Mouse (Mus musculus): ENCODE results near the gene Aktip. TPM values are rescaled to one million over a fixed set of nuclear protein-coding genes. Genes with fewer than 3 reads are reported as not detected.

Gene Aktip
- total RNA-seq, 2 experiments from 2014 or later, result 31.6 to 41.1 TPM

DNA sequence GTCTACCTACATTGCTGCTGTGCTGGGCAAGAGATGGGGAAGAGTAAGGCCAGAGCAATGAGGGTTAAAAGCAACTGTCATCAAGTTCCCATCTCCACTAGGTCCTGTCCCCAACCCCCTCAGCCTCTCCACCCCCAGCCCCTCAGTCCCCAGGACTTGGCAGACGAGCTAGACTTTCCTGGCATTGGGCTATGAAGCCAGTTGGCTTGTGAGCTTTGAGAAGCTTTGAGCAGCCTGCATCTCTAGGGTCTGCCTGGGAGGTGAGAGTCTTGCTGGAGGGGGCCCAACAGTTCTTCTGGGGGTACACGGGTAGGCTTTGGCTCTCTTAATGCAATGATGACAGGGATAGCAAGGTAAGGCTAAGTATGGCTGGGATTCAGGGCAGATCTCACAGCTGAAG, 5.7 kb downstream of the Aktip start:
- DNase-seq (ENCODE audit: low spot score in 2 of 2), result no peak

DNA sequence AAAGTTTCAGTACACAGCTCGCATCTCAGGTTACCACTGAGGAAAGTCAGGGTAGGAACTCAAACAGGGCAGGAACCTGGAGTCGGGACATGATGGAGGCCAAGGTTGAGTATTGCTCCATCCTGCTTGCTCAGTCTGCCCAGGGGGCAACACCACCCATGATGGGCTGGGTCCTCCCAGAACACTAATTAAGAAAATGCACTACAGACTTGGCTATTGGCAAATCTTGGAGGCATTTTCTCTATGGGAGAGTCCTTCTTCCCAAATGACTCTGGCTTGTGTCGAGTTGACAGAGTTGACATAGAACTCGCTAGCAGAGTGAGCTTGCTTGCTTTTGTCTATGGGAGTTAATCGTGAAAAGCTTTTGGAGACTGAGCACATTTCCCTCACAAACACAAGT, 6.8 kb downstream of the Aktip start:
- no peak for DNase-seq (ENCODE audit: low spot score in 2 of 2)

DNA sequence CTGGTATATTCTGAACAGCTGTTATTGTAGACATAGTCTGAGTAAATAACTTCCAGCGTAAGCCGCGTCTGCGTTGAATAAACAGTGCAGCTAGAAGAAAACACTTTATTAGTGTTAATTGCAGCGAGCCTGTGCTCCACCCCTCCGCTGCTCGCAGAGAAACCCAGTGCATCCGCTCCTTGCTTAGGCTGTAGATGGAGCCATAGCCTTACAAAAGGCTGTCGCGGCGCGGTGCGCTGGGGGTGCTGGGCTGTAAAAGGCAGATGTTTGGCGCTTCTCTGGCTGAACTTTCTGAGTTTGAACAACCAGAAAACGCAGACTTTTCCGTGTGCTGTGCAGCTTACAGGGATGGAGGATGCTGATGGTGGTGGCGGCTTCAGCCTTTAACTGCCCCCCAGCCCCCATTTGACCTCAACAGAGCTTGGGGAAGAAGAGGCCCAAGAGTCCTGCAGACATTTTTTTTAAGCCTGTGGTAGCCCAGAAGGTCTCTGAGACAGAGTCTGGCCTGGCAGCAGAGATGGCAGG, 8.9 kb downstream of the Aktip start:
- peak; percentile 13 to 27 for DNase-seq (ENCODE audit: low spot score in 2 of 2)

DNA sequence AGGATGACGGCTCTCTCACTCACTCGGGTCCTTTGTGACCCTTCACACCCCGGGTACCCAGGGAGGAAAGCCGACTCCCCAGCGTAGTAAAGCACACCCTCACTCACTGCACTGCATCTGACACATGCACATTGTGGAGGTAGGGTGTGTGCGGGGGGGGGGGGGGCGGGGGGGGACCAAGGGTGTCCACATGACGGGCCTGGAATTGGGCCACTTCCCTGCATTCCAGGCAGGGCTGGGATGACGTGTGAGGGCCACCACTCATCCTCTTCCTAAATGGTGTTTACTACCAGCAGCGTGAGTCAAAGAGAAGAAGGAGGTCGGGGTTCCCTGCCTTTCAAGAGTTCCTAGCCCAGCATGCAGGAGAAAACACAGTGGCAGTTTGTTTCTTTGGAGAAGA, 11.6 kb downstream of the Aktip start:
- DNase-seq (ENCODE audit: low spot score in 2 of 2), result no peak

DNA sequence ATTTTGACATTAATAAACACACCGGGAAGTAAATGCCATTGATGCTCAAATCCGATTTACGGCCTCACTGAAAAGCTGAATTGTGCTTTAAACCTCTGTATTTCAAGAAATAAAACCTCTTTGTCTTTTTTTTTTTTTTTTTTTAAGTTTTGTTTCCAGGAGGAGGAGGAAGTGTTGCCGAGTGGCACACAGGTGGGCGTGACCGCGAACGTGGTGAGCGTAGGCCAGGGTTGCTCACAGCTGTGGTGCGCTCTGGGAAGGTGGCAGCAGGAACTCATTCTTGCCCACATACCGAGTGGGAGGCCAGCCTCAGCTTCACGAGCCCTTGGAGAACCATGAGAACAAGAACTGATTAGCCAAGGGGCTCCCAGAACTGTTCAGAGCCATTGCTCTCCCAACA, 13.4 kb downstream of the Aktip start:
- DNase-seq (ENCODE audit: low spot score in 2 of 2), result no peak

DNA sequence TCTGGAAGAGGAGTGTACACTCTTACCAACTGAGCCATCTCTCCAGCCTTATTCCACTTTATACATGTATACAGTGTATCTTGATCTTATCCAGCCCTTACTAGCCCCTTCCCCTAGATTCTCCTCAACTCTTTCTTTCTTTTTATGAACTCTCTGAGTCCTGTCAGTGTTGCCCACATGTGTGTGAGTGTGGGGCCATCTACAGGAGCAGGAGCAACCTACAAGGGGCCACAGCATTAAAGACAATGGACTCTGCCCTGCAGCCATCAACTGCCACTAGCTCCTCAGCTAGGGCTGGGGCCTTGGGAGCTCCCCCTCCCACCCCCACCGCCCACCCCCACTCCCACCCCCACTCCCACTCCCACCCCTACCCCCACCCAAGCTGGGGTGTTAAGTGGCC, 22.1 kb downstream of the Aktip start:
- DNase-seq (ENCODE audit: low spot score in 2 of 2), result no peak

DNA sequence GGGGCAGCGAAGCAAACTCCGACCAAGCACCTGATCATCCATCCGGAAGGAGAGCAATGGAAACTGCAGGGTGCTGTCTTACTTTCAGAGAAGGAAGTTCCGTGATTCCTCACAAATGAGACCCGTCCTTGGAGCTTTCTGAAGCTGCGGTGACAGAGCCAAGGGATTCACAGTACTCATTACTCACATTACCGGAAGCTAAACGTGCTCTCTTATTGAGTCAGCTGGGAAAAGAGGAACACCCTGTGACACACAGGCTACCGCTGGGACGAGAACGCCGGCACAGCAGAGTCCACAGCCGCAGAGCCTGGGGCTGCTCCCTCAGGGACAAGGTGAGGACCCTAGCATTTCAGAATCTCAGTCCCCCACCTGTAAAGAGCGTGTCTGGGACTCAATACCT, 23.6 kb downstream of the Aktip start:
- DNase-seq (ENCODE audit: low spot score in 2 of 2), result no peak

DNA sequence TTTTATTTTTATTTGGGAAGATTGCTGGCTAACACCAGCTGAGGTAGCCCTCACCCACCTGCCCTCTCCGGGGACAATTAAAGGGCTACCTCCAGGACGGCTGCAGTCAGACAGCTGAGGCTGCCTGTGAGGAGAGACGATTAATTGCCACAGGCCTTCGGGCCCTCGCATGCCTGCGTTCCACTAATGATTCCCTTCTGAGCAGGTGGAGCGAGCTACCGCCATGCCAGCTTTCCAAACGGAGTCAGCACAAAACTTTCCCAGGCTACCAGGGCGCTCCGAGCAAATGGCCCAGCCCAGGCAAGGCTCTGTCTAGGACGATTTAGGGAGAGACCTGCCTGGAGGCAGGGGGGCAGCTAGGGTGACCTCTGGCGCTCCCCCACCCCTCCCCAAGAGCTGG, 28.2 kb downstream of the Aktip start:
- no peak for DNase-seq (ENCODE audit: low spot score in 2 of 2)

DNA sequence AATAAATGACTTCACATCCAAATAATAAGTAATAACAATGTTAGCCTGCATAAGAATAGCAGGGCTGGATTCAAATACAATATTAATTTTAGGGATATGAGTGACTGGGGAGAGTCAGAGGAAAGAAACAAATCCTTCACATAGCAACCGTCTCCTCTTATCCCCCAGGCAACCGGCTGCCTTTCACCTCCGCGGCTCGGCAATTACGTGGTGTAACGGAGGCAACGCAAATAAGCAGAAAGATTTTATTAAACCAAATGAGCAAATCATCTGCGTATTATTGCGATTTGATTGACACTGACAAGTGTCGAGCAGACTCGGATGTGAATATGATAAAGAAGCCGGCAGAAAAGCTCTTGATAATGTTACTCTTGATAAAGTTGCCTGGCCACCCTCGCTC, 28.9 kb downstream of the Aktip start:
- DNase-seq (ENCODE audit: low spot score in 2 of 2), result no peak

DNA sequence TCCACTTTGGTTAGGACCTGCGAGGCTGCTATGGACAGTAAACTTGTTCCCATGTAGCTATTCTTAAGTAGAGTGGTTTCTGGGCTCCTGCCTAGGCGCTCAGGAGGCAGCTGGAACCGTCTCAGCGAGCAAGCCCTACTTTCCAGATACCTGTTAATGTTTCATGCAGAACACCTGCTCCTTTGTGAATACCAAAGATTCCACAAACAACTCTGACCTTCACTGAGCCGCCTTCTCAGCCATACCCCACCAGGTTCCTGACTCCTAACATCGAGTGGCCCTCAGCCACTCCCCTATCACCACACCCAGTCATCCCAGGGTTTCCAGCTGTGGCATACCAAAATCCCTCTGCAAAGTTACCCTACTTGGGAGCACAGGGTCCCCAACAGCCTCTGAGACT, 29.6 kb downstream of the Aktip start:
- DNase-seq (ENCODE audit: low spot score in 2 of 2), result no peak

DNA sequence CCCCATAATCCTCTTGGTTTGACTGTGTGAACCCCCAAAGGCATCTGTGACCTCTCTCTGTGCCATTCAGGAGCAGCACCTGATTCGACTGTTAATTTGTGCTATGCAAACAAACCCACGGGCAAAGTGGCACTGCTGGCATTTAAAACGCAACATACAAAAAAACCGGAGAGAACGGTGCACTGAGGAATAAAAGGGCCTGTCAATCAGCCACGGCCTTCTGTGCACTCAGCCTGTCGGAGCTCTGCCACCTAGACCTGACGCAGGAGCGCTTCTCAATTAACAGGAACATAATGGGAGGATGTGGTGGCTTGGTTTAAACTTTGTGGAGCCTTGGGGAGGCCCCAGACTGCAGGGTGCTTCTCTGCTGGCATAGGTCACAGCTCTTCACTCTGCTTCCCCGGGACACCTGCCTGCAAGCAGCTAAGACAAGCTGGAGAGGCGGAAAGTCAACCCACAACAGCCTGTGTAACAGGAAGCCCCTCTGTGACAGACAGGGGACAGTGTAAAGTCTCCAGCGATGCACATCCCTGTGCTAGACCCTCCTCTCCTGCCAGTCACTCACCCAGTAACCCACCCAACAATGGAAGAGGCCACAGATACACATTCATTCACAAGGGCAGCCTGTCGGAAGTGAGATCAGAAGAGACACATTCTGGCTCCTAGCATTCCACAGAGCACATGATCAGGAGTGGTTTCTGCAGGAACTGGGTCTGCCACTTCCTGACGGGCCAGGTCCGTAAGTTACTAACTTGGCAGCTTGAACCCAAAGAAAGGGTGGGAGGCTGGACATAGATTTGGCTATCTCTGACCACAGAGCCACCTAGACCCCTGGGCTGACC, 39.6 kb downstream of the Aktip start:
- DNase-seq (ENCODE audit: low spot score in 2 of 2), result no peak

DNA sequence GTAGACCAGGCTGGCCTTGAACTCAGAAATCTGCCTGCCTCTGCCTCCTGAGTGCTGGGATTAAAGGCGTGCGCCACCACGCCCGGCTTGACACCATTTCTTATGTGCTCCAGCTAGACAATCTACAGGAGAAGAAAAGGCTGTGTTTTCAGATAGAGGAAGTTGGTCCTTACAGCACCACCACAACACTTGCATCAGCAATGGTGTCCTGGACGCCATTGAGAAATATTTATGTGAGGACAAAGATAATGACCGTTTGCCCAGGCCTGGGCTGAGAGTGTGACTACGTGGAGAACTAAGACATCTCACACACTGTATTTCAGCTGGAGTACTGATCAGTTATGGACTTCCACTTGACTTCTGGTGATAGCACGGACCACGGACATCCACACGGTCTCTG, 41.2 kb downstream of the Aktip start:
- DNase-seq (ENCODE audit: low spot score in 2 of 2), result no peak

DNA sequence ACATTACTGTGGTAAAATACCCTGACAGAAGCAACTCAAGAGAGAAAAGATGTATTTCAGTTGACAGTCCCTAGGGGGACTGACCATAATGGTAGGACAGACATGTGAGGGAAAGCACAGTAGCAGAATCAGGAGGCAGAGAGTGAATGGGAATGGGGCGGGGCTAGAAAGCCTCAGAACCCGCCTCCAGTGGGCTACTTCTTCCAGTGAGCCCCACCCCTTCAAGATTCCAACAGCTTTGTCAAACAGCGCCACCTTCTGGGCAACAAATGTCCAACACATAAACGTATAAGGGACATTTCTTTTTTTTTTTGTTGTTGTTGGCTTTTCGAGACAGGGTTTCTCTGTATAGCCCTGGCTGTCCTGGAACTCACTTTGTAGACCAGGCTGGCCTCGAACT, 45.2 kb downstream of the Aktip start:
- no peak for DNase-seq (ENCODE audit: low spot score in 2 of 2)

DNA sequence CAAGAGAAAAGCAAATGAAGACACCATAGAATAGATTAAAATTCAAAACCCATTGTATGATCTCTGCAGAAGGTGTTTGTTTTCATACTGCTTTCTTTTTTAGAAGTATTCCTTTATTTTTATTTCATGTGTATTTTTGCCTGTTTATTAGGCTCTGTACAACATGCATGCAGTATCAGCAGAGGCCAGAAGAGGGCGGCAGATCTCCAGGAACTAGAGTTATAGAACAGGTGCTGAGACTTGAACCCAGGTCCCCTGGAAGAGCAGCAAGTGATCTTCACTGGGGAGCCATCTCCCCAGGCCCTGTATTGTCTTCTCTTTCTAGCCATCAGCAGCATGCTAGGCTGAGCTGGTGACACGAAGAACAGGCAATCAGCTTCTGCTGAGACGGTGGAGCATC, 45.9 kb downstream of the Aktip start:
- DNase-seq (ENCODE audit: low spot score in 2 of 2), result no peak

DNA sequence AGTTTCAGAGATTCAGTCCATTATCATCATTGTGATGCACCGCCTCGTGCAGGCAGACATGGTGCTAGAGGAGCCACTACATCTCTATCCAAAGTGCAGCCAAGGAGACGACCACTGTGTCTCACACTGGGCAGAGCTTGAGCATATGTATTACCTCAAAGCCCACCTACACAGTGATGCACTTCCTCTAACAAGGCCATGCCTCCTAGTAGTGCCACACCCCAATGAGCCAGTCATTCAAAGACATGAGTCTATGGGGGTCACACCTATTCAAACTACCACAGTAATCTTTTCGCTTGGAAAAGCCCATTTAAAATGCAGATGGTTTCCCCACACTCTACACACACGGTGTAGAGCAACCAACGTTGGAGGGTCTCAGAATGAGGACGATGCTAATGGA, 48.2 kb downstream of the Aktip start:
- DNase-seq (ENCODE audit: low spot score in 2 of 2), result no peak

DNA sequence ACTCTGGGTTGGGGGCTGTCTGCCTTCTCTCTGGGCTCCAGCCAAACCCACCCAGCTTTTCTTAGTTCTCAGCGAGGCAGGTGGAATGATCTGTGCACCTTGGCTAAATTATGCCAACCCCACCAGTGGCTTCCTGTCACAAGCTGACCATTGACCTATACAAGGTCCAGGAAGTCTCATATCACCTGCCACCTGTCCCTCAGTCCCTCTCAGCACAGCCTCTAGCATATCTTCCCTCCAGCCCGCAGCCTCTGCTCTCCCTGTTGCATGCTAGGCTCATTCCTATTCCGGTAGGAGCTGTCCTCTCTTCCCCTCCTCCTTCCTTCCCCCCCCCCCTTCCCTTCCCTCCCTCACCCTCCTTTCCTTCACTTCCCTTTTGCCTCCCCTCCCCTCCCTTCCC, 50.5 kb downstream of the Aktip start:
- no peak for DNase-seq (ENCODE audit: low spot score in 2 of 2)

DNA sequence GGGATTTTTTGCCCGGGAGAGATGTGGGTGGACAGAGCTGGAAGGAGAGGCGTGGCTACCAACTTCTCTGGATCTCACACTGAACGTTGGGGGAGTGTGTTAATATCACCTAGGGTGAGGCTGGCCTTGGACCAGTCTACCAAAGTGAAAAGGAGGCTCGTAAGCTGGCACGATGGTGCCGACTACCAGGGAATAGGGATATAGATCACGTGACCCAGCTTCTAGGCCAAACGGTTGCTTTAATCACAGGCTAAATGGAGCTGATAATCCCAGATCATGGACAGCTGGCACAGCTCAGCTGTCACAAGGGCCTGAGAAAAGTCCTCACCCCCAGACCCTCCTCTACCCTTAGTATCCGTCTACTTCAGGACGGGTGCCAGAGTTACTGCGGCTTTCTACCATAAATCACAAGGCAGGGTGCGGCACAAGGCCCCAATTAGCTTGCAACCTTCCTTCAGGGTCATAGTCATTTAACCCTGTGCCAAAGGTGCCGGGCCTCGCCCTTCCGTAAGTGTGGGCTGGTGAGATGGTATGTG, 51.1 kb downstream of the Aktip start:
- no peak for DNase-seq (ENCODE audit: low spot score in 2 of 2)

DNA sequence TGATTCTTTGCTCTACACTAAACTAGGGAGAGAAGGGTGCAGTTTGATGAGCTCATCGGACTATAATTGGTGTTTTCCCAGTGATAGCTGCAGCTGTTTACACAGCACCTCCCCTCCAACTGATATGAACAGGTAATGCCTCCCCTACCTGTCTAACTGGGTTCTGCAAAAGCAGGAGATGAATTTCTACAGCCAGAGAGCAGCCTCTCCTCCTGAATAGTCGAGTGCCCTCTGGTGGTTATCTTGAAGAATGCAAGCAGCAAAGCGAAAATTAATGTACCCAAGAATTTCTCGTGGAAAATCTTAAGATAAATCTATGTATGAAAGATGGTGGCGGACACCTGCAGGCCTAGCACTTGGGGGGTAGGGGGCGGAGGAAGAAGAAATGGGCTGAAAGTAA, 52.1 kb downstream of the Aktip start:
- DNase-seq (ENCODE audit: low spot score in 2 of 2), result no peak

DNA sequence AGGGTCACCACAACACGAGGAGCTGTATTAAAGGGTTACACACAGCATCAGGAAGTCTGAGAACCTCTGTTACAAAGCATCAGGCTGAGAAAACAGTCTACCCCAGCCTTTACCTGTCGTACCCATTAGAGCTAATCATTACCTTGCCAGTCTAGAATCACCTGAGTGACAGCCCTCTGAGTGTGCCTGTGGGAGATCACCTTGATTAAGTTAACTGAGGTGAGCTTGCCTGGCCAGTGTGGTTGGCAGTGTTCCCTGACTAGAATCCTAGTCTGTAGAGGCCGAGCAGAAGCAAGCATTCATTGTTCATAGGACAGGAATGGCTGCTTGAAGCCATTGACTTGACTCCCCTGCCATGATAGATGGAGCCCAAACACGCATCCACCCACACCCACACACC, 58.9 kb downstream of the Aktip start:
- DNase-seq (ENCODE audit: low spot score in 2 of 2), result no peak

DNA sequence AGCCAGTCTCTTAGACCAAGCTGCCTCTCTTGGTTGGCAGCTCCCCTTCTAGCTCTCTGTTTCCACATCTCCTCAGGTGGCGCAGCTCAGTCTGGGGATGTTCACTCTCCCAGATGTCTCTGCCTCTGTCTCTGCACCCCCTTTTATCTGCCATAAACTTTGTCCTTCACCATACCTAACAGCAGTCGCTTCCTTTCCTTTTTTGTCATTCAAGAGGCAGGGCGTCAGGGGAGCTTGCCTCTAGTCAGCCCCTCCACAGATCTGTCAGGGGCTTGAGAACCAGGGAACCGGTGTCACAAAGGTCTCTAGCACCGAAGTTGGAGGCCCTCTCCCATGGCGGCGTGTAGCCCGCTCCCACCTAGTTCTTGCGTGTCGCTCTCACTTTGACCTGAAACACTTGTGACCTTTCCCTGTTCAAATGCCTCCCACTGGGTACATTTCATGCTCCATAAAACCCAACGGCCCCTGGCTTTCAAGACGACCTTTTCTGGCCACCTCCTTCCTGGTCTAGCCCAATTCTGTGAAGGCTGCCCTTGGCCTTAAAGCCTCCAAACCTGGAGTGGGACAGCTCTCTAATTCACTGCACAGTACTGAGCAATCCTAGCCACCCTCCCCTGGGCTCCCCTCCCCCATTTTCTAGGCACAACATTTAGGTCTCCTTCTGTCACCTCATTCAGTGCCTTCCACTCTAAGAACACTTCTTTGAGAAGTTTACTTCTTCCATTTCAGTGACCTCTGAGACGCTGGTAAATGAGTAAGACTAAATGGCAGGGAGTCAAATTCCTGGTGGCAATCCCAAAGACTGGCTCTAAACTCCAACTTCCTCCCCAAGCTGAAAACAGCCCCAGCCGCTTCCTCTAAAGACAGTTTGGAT, 64.2 kb downstream of the Aktip start:
- no peak for DNase-seq (ENCODE audit: low spot score in 2 of 2)

DNA sequence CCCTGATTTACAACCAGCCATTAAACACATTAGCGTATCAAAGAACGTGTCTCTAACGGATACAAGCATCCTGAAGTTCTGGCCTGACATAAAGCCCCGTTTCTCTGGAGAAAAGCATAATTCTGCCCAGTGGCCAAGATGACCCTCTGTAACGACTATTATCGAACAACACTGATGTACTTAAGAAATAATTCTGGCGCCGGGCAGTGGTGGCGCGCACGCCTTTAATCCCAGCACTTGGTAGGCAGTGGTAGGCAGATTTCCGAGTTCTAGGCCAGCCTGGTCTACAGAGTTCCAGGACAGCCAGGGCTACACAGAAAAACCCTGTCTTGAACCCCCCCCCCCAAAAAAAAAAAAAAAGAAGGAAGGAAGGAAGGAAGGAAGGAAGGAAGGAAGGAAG, 65.1 kb downstream of the Aktip start:
- DNase-seq (ENCODE audit: low spot score in 2 of 2), result no peak

DNA sequence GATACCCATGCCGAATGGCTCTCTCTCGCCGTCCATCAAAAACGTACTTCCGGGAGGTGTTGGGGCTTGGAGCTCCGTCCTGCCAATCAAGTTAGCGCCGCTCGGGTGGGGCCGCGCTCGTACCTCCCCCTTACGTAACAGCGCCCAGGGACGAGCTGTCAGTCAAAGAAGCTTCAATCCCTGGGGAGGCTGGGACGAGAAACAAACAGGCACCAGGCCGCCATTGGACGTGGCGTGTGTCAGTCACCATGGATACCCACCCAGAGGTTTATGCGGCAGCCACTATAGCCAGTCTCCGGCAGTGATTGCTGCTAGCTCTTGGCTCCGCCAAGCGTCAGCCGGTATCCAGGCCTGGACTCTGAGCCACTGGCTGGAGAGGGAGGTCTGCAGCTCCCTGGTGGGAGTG, 65.7 kb downstream of the Aktip start:
- DNase-seq (ENCODE audit: low spot score in 2 of 2), result peak; percentile 94 to 97
